Mouse (Mus musculus) cerebellum, postnatal 14 days (tissue): ENCODE measurements at regions not wholly inside any gene's neighbourhood (a gene's known extent, or its start where the extent isn't known, plus 50 kb on each side); places are given as distances from the start of the nearest gene placed in this dataset.

Experiments
- DNase-seq, 2 experiments: peaks; one replicate each; pipeline ENCODE4 v3.0.0; 2021; ENCODE audit warnings: mixed read lengths in 2 of 2

DNA sequence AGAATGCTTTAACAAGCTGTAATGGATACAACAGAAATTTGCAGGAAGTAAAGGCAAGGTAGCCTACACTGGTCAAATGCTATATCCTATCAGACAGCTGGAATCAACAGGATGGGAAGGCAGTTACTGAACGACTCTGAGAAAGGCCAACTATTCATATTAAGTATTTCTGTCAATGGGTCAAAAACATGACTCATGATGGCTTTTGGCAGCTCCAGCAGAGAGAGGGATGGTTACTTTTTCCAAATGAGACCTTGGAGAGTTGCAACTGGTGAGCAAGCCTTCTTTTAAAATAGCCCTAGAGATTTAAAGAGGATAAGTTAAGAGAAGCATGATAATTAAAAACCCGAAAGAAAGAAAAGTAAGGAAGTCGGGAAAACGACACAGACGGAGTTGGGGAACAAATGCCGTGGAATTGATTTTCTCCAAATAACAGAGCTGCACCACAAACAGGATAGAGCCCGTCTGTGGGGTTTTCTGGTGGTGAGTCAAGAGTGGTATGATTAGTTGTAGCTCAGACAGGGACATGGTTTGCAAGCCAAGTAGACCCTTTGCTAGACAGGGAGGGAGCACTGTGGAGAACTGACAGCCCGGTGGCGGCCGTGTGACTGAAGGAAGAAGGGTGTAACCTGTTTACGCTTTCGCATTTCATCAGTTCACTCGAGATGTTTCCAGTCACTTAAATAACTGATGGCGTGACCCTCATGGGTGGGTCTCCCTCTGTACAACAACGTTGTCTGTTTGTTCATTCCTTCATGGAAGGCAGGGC lies 3638.1 kb upstream of the Gm7489 start:
- no peak for DNase-seq

GRCm38 (mm10) chr15:50260057-50260456 lies 3624.6 kb upstream of the Gm7489 start:
- DNase-seq = no peak

GRCm38 (mm10) chr15:50261245-50261872 lies 3623.3 kb upstream of the Gm7489 start:
- DNase-seq = peak; percentile 79 to 84

- no peak for DNase-seq
These were observed 3617.2 kb upstream of the Gm7489 start for GRCm38 (mm10) chr15:50267542-50267941.

GRCm38 (mm10) chr15:50271646-50272045 lies 3613.1 kb upstream of the Gm7489 start:
- DNase-seq = no peak

DNA sequence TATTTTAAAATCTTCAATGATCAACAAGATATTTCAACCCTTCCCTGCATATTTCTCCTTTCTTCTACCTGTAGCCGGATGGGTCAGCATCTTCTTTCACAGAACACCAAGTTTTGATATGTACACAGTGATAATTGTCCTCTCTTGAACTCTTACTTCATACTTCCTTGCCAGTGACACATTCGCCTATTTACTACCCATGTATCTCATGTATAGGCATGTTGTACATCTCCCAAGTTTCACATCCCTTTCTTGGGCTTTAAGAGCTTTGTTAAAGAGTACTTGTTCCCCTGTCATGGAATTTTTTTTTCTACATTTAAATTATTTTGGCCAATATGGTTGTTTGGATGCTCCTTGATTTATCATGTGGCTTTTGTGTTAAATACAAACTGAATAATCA lies 3602.1 kb upstream of the Gm7489 start:
- DNase-seq = no peak

- no peak for DNase-seq
These were observed 3601.2 kb upstream of the Gm7489 start for GRCm38 (mm10) chr15:50283491-50283890.

GRCm38 (mm10) chr15:50301831-50302230 lies 3582.9 kb upstream of the Gm7489 start:
- no peak for DNase-seq

GRCm38 (mm10) chr15:50304085-50304484 lies 3580.6 kb upstream of the Gm7489 start:
- DNase-seq = peak; percentile 4 to 11

- DNase-seq = no peak
These were observed 3563.9 kb upstream of the Gm7489 start for GRCm38 (mm10) chr15:50320796-50321195.

GRCm38 (mm10) chr15:50345536-50345935 lies 3539.2 kb upstream of the Gm7489 start:
- DNase-seq = no peak

- no peak for DNase-seq
These were observed 3537.8 kb upstream of the Gm7489 start for GRCm38 (mm10) chr15:50346953-50347352.

GRCm38 (mm10) chr15:50360033-50360988 lies 3524.4 kb upstream of the Gm7489 start:
- DNase-seq = no peak

DNA sequence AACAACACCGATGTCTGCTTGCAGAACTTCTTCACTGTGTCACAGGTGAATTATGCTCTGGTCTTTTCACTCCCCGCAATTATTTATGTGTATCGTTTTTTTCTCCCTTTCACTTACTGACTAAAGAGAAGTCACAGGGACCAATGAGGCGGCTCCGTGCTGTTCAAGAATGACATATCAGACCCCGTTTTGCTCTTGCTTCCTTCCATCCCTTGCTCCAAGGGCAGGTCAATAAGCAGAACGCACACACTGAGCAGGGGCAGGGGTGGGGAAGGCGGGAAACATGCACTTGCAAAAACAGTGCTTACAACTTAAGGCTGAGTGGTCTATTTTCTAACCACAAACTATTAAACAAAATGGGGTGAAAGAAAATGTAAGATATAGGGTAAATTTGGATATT lies 3523.4 kb upstream of the Gm7489 start:
- no peak for DNase-seq

DNA sequence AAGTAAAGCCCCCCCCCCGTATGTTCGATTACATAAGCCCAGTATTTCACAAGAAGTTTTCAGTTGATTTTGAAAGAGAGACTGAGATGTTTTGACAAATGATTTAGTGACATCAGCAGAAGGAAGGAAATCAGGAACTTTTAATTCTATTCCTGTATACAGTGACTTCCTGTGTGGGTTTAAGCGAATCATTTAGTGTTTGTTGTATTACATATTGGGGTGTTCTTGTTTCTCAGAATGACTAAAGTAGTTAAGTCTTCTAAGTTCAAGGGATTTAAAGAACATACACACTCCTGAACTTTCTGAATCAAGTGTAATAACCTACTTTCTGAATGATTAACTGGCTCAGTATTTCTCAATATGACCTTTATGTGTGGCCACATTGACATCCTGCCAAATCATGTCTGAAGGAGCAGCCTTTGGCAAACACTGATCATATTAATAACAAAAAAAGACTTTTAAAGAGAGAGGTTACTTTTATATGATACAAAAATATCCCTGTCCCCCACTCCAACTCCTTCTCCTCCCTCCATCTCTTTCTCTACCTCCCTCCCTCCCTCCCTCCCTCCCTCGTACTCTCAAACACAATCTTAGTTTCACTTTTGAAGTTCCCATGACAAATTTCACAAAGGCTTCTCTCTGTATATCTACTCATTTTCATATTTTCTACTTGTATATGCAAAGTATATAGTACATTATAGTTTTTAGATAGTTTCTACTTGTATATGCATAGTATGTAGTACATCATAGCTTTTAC lies 3522.8 kb upstream of the Gm7489 start:
- DNase-seq = no peak

- no peak for DNase-seq
These were observed 3484.5 kb upstream of the Gm7489 start for GRCm38 (mm10) chr15:50400006-50400781.

GRCm38 (mm10) chr15:50401386-50401785 lies 3483.3 kb upstream of the Gm7489 start:
- no peak for DNase-seq

- no peak for DNase-seq
These were observed 3482.2 kb upstream of the Gm7489 start for GRCm38 (mm10) chr15:50402551-50402950.

DNA sequence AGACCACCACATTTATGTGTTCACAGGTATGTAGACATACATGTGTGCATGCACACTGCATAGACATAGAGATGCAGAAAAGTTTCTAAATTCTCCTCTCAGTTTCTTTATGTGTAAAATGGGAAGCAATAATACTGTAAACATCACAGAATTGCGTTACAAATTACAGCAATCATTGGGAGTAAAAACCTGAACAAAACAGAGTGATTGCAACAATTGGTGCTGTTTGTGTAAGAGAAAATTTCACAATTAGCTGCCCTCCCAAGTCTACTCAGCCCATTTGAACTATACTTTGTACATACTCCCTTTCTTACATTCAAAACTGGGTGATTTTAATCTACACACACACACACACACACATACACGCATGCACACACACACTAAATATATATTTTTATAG lies 3480.8 kb upstream of the Gm7489 start:
- no peak for DNase-seq

DNA sequence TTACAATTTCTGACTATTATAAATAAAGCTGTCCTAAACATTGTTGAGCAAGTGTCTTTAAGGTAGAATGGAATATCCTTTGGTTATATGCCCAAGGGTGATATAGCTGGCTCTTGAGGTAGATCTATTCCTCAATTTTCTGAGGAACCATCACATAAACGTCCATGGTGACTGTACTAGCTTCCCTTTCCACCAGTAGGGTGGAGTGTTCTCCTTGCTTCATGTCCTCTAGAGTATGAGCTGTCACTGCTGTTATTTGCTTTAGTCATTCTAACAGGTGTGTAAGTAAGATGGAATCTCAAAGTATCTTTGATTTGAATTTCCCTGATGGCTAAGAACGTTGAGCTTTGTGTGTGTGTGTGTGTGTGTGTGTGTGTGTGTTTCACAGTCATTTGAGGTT lies 3475.7 kb upstream of the Gm7489 start:
- DNase-seq = no peak

GRCm38 (mm10) chr15:50417641-50418040 lies 3467.1 kb upstream of the Gm7489 start:
- DNase-seq = no peak
